Mouse (Mus musculus) small intestine, adult 2 months (tissue): ENCODE results near the gene Rcor2. TPM values are rescaled to one million over a fixed set of nuclear protein-coding genes. Genes with fewer than 3 reads are reported as not detected.
A peak's percentile ranks its signal among the peaks of the same experiment; 100 is the strongest.

ENCODE experiments used
- H3K27ac ChIP-seq: fragments of 200-500 bp; 2 replicates; pipeline ENCODE4 v1.5.1; 2012; ENCODE audit warnings: low read depth, low read length, control low read depth, inconsistent platforms; ENCODE audit not compliant: insufficient read depth
- H3K27me3 ChIP-seq: fragments of 200-500 bp; 2 replicates; pipeline ENCODE4 v1.6.1; 2012; ENCODE audit warnings: mild to moderate bottlenecking, moderate library complexity, low read length, inconsistent platforms; ENCODE audit not compliant: control insufficient read depth, insufficient read depth
- H3K36me3 ChIP-seq: fragments of 200-500 bp; 2 replicates; pipeline ENCODE4 v1.6.1; 2012; ENCODE audit warnings: mild to moderate bottlenecking, low read length, control low read depth, inconsistent platforms; ENCODE audit not compliant: control insufficient read depth, insufficient read depth
- H3K4me1 ChIP-seq: fragments of 200-500 bp; 2 replicates; pipeline ENCODE4 v1.6.1; 2012; ENCODE audit warnings: low read length, inconsistent platforms, mixed read lengths; ENCODE audit not compliant: control insufficient read depth, insufficient read depth, insufficient read length
- H3K4me3 ChIP-seq: fragments of 200-500 bp; 2 replicates; pipeline ENCODE4 v1.5.1; 2012; ENCODE audit warnings: low read depth, mild to moderate bottlenecking, control low read depth, inconsistent platforms, low read length, moderate library complexity
- CTCF ChIP-seq: fragments of 200-500 bp; IDR thresholded peaks from 2 replicates; pipeline ENCODE4 v1.5.1; 2012; ENCODE audit warnings: low read depth, mild to moderate bottlenecking, control low read depth, inconsistent platforms, low read length, moderate library complexity, mixed read lengths; ENCODE audit not compliant: insufficient replicate concordance, insufficient read length; ENCODE audit errors: extremely low read depth
- POLR2A ChIP-seq: fragments of 200-500 bp; IDR thresholded peaks from 2 replicates; pipeline ENCODE4 v1.6.1; 2012; ENCODE audit warnings: low read depth, mild to moderate bottlenecking, control low read depth, inconsistent platforms, low read length, moderate library complexity
- WGBS: fragments of 180-500 bp; shearing (Covaris S2); methylation state at CpG from one replicate; pipeline ENCODE4 v1.1.7; 2018; 5-methylcytosine and 5-hydroxymethylcytosine counted together
- polyA plus RNA-seq: library from polyadenylated mRNA; depleted of rRNA; stranded (reverse); fragments of >200 nt; gene quantifications from 2 replicates; pipeline ENCODE4 v1.2.3, GENCODE M21; 2012

Rcor2 gene
- polyA plus RNA-seq, 1 experiment: 1.8 TPM

DNA sequence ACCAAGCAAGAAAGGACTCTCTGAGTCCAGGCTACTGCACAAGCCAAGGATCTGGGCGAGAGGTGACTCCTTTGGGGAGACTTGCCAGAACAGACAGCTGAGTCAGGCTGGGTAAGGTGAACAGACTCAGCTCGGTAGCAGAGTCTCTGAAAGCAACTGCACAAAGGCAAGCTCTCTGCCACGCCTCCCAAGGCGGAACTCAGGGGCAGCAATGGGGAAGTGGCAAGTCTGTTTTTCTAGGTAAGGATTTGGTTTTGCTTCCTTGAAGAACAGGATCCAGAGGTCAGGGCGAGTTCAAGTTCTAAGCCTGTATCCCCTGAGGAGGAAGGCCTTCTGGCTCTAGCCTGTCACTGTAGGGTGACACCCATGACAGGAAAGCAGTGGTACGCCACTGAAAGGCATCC is 40.6 kb upstream of the Rcor2 start:
- TF ChIP-seq POLR2A (no peak), CTCF (no peak)
- Histone ChIP-seq H3K27ac (peak overlapping the region; percentile 81), H3K4me3 (no peak overlapping the region), H3K27me3 (no peaks in the 10 kb centered on the region), H3K36me3 (peaks cover 24% of the 10 kb centered on the region), H3K4me1 (peaks cover 18% of the 10 kb centered on the region)
- WGBS: 28% methylated on average over 6 of the region's 6 CpGs

DNA sequence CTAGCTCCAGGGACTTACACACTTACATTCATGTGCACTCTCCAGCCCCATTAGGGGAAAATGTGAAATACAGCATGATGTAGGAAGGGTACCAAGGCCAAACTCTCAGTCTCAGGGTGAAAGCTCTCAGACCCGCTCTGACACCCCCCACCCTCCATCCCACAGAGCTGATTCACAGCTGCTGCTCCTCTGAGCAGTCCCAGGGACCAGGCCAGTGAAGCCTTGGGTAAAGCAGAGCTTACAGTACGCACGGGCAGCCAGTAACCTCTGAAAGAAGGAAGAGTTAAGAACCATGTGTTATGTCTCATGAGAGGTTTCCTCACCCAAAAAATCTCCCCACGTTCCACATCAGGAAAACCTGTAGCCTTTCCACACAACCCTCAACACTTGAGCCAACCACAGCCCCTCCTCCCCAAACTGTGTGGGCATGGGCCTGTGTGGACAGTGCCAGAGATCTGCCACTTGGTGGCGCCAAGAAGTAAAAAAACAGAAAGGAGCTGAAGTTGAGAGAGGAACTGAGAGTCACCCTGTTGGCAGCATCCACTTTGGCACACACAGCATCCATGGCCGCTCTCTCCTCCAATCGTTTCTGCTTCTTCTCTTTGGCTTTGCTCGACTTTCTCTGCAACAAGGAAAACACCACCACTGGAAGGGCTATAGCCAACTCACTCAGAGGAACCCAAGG is 32.4 kb upstream of the Rcor2 start:
- TF ChIP-seq POLR2A: no peak
- TF ChIP-seq CTCF: peak; percentile 69; the same call in 1 of the 2 replicates
- H3K36me3 ChIP-seq: peaks cover 15% of the 10 kb centered on the region
- 52% methylated on average over 8 of the region's 8 CpGs for WGBS
- no peaks in the 10 kb centered on the region for H3K27me3 ChIP-seq
- no peaks in the 10 kb centered on the region for H3K4me1 ChIP-seq
- no peak overlapping the region for H3K4me3 ChIP-seq
- H3K27ac ChIP-seq: no peak overlapping the region

DNA sequence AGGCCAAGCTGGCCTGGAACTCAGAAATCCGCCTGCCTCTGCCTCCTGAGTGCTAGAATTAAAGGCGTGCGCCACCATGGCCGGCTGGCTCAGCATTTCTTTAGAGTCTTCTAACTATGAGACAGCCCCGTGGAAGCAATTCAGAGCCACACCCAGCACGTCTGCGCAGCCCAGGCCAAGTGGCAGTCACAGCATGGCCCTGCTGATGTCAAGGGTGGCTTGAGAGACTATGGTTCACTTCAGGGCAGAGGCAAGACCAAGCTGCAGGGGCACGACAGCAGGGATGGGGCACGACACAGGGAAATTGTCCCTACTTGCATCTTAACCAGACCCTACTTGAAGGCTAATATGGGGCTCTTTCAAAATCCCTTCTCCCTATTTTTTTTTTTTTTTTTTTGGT is 31.7 kb upstream of the Rcor2 start:
- TF ChIP-seq CTCF (no peak), POLR2A (no peak)
- H3K4me1 ChIP-seq: no peaks in the 10 kb centered on the region; the same call in 1 of the 2 replicates
- H3K27me3 ChIP-seq: no peaks in the 10 kb centered on the region
- no peak overlapping the region for H3K4me3 ChIP-seq
- WGBS: 77% methylated on average over 9 of the region's 9 CpGs
- H3K36me3 ChIP-seq: peaks cover 11% of the 10 kb centered on the region
- no peak overlapping the region for H3K27ac ChIP-seq

DNA sequence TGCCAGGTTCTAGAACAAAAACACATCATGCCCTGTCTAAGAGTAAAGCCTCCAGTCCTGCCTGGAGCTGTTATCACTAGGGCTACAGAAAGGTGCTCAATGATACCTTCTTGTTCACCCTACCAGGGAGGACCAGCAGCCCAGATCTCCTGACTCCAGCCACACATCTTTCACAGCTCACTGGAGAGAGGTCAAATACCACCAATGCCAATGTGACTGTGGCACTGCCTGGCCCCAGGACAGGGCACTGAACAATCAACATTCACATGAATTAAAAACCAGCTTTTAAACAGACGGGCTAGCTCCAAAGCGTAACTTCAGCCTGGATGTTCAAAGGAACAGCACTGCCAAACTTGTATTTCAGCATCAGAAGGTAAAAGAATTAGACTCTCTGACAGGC is 31.1 kb upstream of the Rcor2 start:
- Histone ChIP-seq H3K4me1 (no peaks in the 10 kb centered on the region; the same call in 1 of the 2 replicates), H3K36me3 (peaks cover 11% of the 10 kb centered on the region), H3K27me3 (no peaks in the 10 kb centered on the region), H3K27ac (no peak overlapping the region), H3K4me3 (no peak overlapping the region)
- TF ChIP-seq POLR2A: no peak
- no peak for TF ChIP-seq CTCF
- 98% methylated on average over 2 of the region's 2 CpGs for WGBS

DNA sequence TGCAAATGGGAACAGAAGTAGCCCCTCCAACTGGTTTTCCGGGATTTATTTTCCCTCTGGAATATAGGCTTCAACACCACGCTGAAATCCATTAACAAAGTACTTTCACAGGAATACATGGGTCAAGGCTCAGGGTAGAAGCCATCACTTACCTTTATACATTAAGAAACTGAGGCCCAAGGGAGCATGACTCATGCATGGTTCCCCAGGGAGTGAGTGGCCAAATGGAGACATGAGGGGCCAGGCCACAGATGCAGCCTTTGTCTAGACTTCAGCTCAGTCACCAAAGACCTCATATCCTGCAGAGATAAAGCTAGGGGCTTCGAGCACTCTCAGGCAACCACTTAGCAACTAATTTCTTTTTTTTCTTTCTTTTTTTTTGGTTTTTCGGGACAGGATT is 30.4 kb upstream of the Rcor2 start:
- no peak overlapping the region for H3K4me3 ChIP-seq
- H3K36me3 ChIP-seq: peaks cover 9% of the 10 kb centered on the region
- WGBS: 84% methylated on average over 4 of the region's 4 CpGs
- peaks cover 2% of the 10 kb centered on the region; the same call in 1 of the 2 replicates for H3K4me1 ChIP-seq
- no peaks in the 10 kb centered on the region for H3K27me3 ChIP-seq
- TF ChIP-seq CTCF (no peak), POLR2A (no peak)
- H3K27ac ChIP-seq: no peak overlapping the region

DNA sequence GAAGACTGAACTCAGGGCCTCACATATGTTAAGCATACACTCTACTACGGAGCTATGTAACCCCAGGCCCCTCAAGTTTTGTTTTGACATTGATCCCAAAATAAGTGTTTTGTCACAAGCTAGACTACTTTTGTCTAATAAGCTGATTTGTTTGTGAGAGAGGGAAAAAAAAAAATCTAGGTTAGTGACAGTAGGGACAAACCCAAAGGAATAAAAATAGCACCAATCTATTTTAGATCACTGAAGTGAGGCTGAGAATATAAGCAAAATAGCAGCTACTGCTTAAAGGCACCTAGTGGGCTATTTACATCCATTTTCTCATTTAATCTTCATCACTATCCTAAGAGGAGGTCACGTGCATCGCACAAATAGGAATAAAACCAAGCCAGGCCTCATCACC is 27.6 kb upstream of the Rcor2 start:
- 69% methylated on average over 3 of the region's 3 CpGs for WGBS
- no peak overlapping the region for H3K4me3 ChIP-seq
- TF ChIP-seq CTCF: no peak
- no peak for TF ChIP-seq POLR2A

DNA sequence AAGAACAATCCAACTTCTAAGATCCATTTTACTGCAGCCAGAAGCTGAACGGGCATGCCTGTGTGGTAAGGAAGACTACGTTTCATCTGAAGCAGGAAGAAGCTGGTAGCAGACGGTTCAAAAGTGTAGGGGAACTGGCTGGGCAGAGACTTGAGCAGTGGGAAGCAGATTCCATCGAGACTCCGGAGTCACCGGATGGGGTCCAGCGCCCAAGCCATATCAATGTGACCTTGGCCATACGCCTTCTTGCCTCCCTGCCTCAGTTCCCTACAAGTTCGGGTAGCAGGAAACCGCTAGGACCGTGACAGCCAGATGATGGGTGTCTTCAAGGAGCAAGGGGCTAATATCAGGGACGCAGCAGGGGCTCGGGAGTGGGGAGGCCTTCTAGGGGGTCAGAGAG is 26.8 kb upstream of the Rcor2 start:
- TF ChIP-seq POLR2A (no peak), CTCF (no peak)
- peak overlapping the region; percentile 90 for H3K4me3 ChIP-seq
- no peaks in the 10 kb centered on the region for H3K27me3 ChIP-seq
- 2% methylated on average over 13 of the region's 13 CpGs for WGBS
- no peaks in the 10 kb centered on the region for H3K36me3 ChIP-seq
- H3K4me1 ChIP-seq: peaks cover 2% of the 10 kb centered on the region; the same call in 1 of the 2 replicates
- H3K27ac ChIP-seq: no peak overlapping the region

More for the DNA sequence above, 27.6 kb upstream of the Rcor2 start:
- Histone ChIP-seq H3K27me3 (no peaks in the 10 kb centered on the region), H3K36me3 (no peaks in the 10 kb centered on the region), H3K27ac (no peak overlapping the region), H3K4me1 (peaks cover 2% of the 10 kb centered on the region; the same call in 1 of the 2 replicates)
